Mouse (Mus musculus) MEL (cell line): ENCODE results near the gene Man2a2. TPM values are rescaled to one million over a fixed set of nuclear protein-coding genes. Genes with fewer than 3 reads are reported as not detected.

Source experiments
- DNase-seq: peaks from one replicate; pipeline ENCODE4 v3.0.0; 2011; ENCODE audit warnings: low read depth, low spot score
- H3K27ac ChIP-seq: 2 replicates; pipeline ENCODE4 v1.5.1; 2012; ENCODE audit warnings: low read depth, mild to moderate bottlenecking, control low read depth, low read length, moderate library complexity; ENCODE audit not compliant: control insufficient read depth
- H3K27me3 ChIP-seq, 2 experiments: fragments of 150-350 bp in 1 of 2; sonication (generic) in 1 of 2; 2 replicates each; pipeline ENCODE4 v1.6.1; 2012; ENCODE audit warnings: low read length in 2 of 2, mild to moderate bottlenecking in 2 of 2, improper control_type of control experiment in 1 of 2, moderate library complexity in 1 of 2; ENCODE audit not compliant: insufficient read depth in 2 of 2, control insufficient read depth in 1 of 2
- H3K36me3 ChIP-seq, 2 experiments: 2 replicates each; pipeline ENCODE4 v1.6.1; 2012 to 2014; ENCODE audit warnings: low read length in 2 of 2, improper control_type of control experiment in 1 of 2, inconsistent platforms in 1 of 2, mild to moderate bottlenecking in 1 of 2; ENCODE audit not compliant: insufficient read depth in 2 of 2, control insufficient read depth in 1 of 2
- H3K4me1 ChIP-seq, 2 experiments: fragments of 150-350 bp in 1 of 2; sonication (generic) in 1 of 2; 2 replicates each; pipeline ENCODE4 v1.6.1; 2012; ENCODE audit warnings: low read length in 2 of 2, improper control_type of control experiment in 1 of 2, mild to moderate bottlenecking in 1 of 2; ENCODE audit not compliant: insufficient read depth in 2 of 2, control insufficient read depth in 1 of 2
- H3K4me3 ChIP-seq, 2 experiments: fragments of 150-350 bp in 1 of 2; sonication (generic) in 1 of 2; 2 replicates each; pipeline ENCODE4 v1.5.1; 2012; ENCODE audit warnings: low read depth in 2 of 2, low read length in 2 of 2, mild to moderate bottlenecking in 2 of 2, moderate library complexity in 2 of 2, control low read depth in 1 of 2, improper control_type of control experiment in 1 of 2; ENCODE audit not compliant: control insufficient read depth in 1 of 2, insufficient read depth in 1 of 2
- H3K79me2 ChIP-seq: 2 replicates; pipeline ENCODE4 v1.6.1; 2012; ENCODE audit warnings: mild to moderate bottlenecking, low read length, moderate library complexity; ENCODE audit not compliant: control insufficient read depth, poor library complexity, insufficient read depth
- H3K9ac ChIP-seq: 2 replicates; pipeline ENCODE4 v1.6.1; 2012; ENCODE audit warnings: low read depth, mild to moderate bottlenecking, control low read depth, low read length, moderate library complexity; ENCODE audit not compliant: control insufficient read depth, poor library complexity, severe bottlenecking
- H3K9me3 ChIP-seq: fragments of 150-350 bp; sonication (generic); replicated peaks from 2 replicates; pipeline ENCODE4 v1.6.1; 2012; ENCODE audit warnings: mild to moderate bottlenecking, low read length, improper control_type of control experiment, moderate library complexity; ENCODE audit not compliant: insufficient read depth
- CHD1 ChIP-seq: IDR thresholded peaks from 2 replicates; pipeline ENCODE4 v1.6.1; 2012; ENCODE audit warnings: low read depth, mild to moderate bottlenecking, inconsistent platforms, low read length, improper control_type of control experiment
- CTCF ChIP-seq, 3 experiments: IDR thresholded peaks in 2 of 3; conservative IDR thresholded peaks in 1 of 3; 2 replicates each; pipeline ENCODE4 v1.5.1; 2011 to 2012; ENCODE audit warnings: low read length in 3 of 3, low read depth in 2 of 3, mild to moderate bottlenecking in 2 of 3, improper control_type of control experiment in 1 of 3, inconsistent platforms in 1 of 3, mixed read lengths in 1 of 3, moderate library complexity in 1 of 3; ENCODE audit not compliant: control insufficient read depth in 1 of 3, insufficient read depth in 1 of 3, poor library complexity in 1 of 3, severe bottlenecking in 1 of 3
- E2F4 ChIP-seq: IDR thresholded peaks from 2 replicates; pipeline ENCODE4 v1.6.1; 2011; ENCODE audit warnings: low read depth, low read length, improper control_type of control experiment, borderline replicate concordance
- EP300 ChIP-seq, 2 experiments: IDR thresholded peaks; 2 replicates each; pipeline ENCODE4 v1.6.1; 2011; ENCODE audit warnings: improper control_type of control experiment in 2 of 2, low read length in 2 of 2, low read depth in 1 of 2, mild to moderate bottlenecking in 1 of 2
- ETS1 ChIP-seq: IDR thresholded peaks from 2 replicates; pipeline ENCODE4 v1.6.1; 2012; ENCODE audit warnings: low read depth, mild to moderate bottlenecking, inconsistent platforms, low read length, improper control_type of control experiment, moderate library complexity
- HCFC1 ChIP-seq: IDR thresholded peaks from 2 replicates; pipeline ENCODE4 v1.6.1; 2012; ENCODE audit warnings: low read depth, mild to moderate bottlenecking, inconsistent platforms, low read length, improper control_type of control experiment, moderate library complexity
- KAT2A ChIP-seq: conservative IDR thresholded peaks from 2 replicates; pipeline ENCODE4 v1.6.1; 2012; ENCODE audit warnings: low read depth, low read length, improper control_type of control experiment, inconsistent platforms
- MAFK ChIP-seq: IDR thresholded peaks from 2 replicates; pipeline ENCODE4 v1.6.1; 2011; ENCODE audit warnings: low read depth, mild to moderate bottlenecking, low read length, improper control_type of control experiment, borderline replicate concordance
- MAX ChIP-seq: IDR thresholded peaks from 2 replicates; pipeline ENCODE4 v1.6.1; 2011; ENCODE audit warnings: low read length, improper control_type of control experiment
- MXI1 ChIP-seq: IDR thresholded peaks from 2 replicates; pipeline ENCODE4 v1.6.1; 2011; ENCODE audit warnings: mild to moderate bottlenecking, low read depth, low read length, improper control_type of control experiment
- MYB ChIP-seq: IDR thresholded peaks from 2 replicates; pipeline ENCODE4 v1.6.1; 2011; ENCODE audit warnings: mild to moderate bottlenecking, low read depth, low read length, improper control_type of control experiment
- MYC ChIP-seq: IDR thresholded peaks from 2 replicates; pipeline ENCODE4 v1.6.1; 2011; ENCODE audit warnings: low read depth, mild to moderate bottlenecking, low read length, improper control_type of control experiment, moderate library complexity
- NELFE ChIP-seq: IDR thresholded peaks from 2 replicates; pipeline ENCODE4 v1.6.1; 2011; ENCODE audit warnings: low read depth, low read length, improper control_type of control experiment
- NRF1 ChIP-seq: IDR thresholded peaks from 2 replicates; pipeline ENCODE4 v1.6.1; 2014; ENCODE audit warnings: low read depth, mild to moderate bottlenecking, inconsistent platforms, low read length, improper control_type of control experiment, moderate library complexity; ENCODE audit not compliant: poor library complexity, insufficient read depth, severe bottlenecking
- RAD21 ChIP-seq: IDR thresholded peaks from 2 replicates; pipeline ENCODE4 v1.6.1; 2011; ENCODE audit warnings: mild to moderate bottlenecking, low read depth, low read length, improper control_type of control experiment
- SIN3A ChIP-seq: IDR thresholded peaks from 2 replicates; pipeline ENCODE4 v1.6.1; 2012; ENCODE audit warnings: low read length, improper control_type of control experiment, inconsistent platforms
- SMC3 ChIP-seq: IDR thresholded peaks from 2 replicates; pipeline ENCODE4 v1.6.1; 2011; ENCODE audit warnings: low read depth, low read length, improper control_type of control experiment
- TAL1 ChIP-seq: IDR thresholded peaks from 2 replicates; pipeline ENCODE4 v1.6.1; 2012; ENCODE audit warnings: mild to moderate bottlenecking, inconsistent platforms, low read length, moderate library complexity, mixed read lengths
- TBP ChIP-seq: IDR thresholded peaks from 2 replicates; pipeline ENCODE4 v1.8.0; 2011; ENCODE audit warnings: low read depth, low read length, improper control_type of control experiment
- USF2 ChIP-seq, 2 experiments: IDR thresholded peaks; 2 replicates each; pipeline ENCODE4 v1.6.1; 2011 to 2012; ENCODE audit warnings: improper control_type of control experiment in 2 of 2, low read length in 2 of 2, borderline replicate concordance in 1 of 2, inconsistent platforms in 1 of 2, low read depth in 1 of 2, mild to moderate bottlenecking in 1 of 2; ENCODE audit not compliant: insufficient read depth in 1 of 2
- ZMIZ1 ChIP-seq: IDR thresholded peaks from 2 replicates; pipeline ENCODE4 v1.6.1; 2012; ENCODE audit warnings: low read depth, mild to moderate bottlenecking, inconsistent platforms, low read length, improper control_type of control experiment, moderate library complexity
- ZNF384 ChIP-seq: IDR thresholded peaks from 2 replicates; pipeline ENCODE4 v1.6.1; 2012; ENCODE audit warnings: low read depth, mild to moderate bottlenecking, inconsistent platforms, low read length, improper control_type of control experiment
- polyA plus RNA-seq, 2 experiments: library from polyadenylated mRNA; stranded (reverse) in 1 of 2; unstranded in 1 of 2; fragments of >175 nt in 1 of 2; fragments of >200 nt in 1 of 2; gene quantifications; 2 replicates each; pipeline versions ENCODE4 v1.2.1 to v1.2.4; 2012; ENCODE audit warnings: low replicate concordance in 2 of 2, low read depth in 1 of 2; ENCODE audit not compliant: insufficient read length in 2 of 2, insufficient read depth in 1 of 2, missing spikeins in 1 of 2
- total RNA-seq: library from RNA; depleted of rRNA; stranded (reverse); fragments of 300-350 nt; gene quantifications from 2 replicates; pipeline ENCODE4 v1.2.3, GENCODE M21; 2012

Man2a2 gene
- total and polyA plus RNA-seq, 3 experiments = 19.2 to 38.6 TPM; not detected in 1

DNA sequence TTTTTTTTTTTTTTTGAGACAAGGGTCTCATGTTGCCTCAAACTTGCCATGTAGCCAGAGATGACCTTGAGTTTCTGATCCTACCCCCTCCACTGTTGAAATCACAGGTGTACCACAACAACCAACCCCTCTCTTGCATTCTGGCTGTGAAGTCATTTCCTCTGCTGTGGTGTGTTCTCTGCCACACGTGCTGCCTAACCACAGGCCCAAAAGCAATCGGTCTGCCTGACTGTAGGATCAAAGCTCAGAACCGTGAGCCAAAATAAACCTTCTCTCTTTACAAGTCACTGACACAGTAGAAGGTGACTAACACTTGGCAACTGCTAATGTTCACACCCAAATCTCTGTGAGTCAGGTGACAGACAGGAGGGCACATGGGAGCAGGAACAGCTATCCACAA, 10.7 kb downstream of the Man2a2 start:
- H3K9me3 ChIP-seq = no peaks in the 10 kb centered on the region
- no peak for DNase-seq
- H3K36me3 ChIP-seq = peaks cover 0 to 2% of the 10 kb centered on the region in 2 experiments; a peak in 1 of 4 replicates
- H3K9ac ChIP-seq = no peak overlapping the region
- no peak overlapping the region for H3K4me3 ChIP-seq
- H3K27ac ChIP-seq = no peak overlapping the region
- no peaks in the 10 kb centered on the region for H3K27me3 ChIP-seq
- H3K79me2 ChIP-seq = no peaks in the 10 kb centered on the region
- no peaks in the 10 kb centered on the region for H3K4me1 ChIP-seq
- no peak for TF ChIP-seq SMC3
- no peak for TF ChIP-seq USF2 (IDR thresholded peaks at IDR 0.05; ENCODE audit: borderline replicate concordance in 1 of 2, insufficient read depth in 1 of 2, low read depth in 1 of 2, low read length in 2 of 2)
- no peak for TF ChIP-seq NRF1
- no peak for TF ChIP-seq EP300 (IDR thresholded peaks at IDR 0.05; ENCODE audit: low read depth in 1 of 2, low read length in 2 of 2)
- no peak for TF ChIP-seq CTCF (IDR thresholded peaks at IDR 0.05 in 2 of 3, conservative IDR thresholded peaks at IDR 0.05 in 1 of 3; ENCODE audit: control insufficient read depth in 1 of 3, insufficient read depth in 1 of 3, low read depth in 2 of 3, low read length in 3 of 3, poor library complexity in 1 of 3, severe bottlenecking in 1 of 3)
- TF ChIP-seq MYC = no peak
- no peak for TF ChIP-seq SIN3A
- TF ChIP-seq KAT2A = no peak
- no peak for TF ChIP-seq ETS1
- TF ChIP-seq MYB = no peak
- no peak for TF ChIP-seq MAX
- no peak for TF ChIP-seq MAFK
- TF ChIP-seq, all 39 proteins: peak for 0

DNA sequence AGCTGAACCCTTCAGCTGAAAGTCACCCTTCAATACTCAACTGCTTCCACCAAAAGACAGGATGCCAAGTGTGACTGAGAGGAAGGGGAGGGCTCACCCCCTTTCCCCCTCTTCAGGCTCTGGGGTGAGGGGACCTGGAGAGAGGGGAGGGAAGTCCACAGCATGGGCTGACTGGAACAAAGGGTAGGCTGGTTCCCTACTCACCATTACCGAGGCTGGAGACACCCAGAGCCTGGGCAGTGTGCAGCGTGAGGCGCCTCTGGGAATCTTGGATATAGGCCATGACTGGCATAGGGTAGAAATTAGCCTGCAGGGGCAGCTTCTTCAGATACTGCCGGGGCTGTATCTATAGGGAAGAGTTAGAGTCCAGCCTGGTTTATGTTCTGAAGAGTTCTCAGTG, 13.1 kb downstream of the Man2a2 start:
- Histone ChIP-seq H3K79me2 (no peaks in the 10 kb centered on the region), H3K9me3 (no peaks in the 10 kb centered on the region), H3K27ac (no peak overlapping the region), H3K4me3 (no peak overlapping the region), H3K36me3 (peaks cover 0 to 2% of the 10 kb centered on the region in 2 experiments; a peak in 2 of 4 replicates), H3K27me3 (no peaks in the 10 kb centered on the region), H3K9ac (no peak overlapping the region), H3K4me1 (no peaks in the 10 kb centered on the region; a peak in 1 of 4 replicates)
- no peak for DNase-seq
- no peak for TF ChIP-seq CHD1
- TF ChIP-seq MAFK = no peak
- no peak for TF ChIP-seq ZNF384
- no peak for TF ChIP-seq MXI1
- no peak for TF ChIP-seq NELFE
- TF ChIP-seq TAL1 = no peak
- no peak for TF ChIP-seq RAD21
- TF ChIP-seq NRF1 = no peak
- TF ChIP-seq ZMIZ1 = no peak
- TF ChIP-seq E2F4 = no peak
- no peak for TF ChIP-seq MYB
- no peak for TF ChIP-seq KAT2A
- TF ChIP-seq HCFC1 = no peak
- TF ChIP-seq SMC3 = no peak
- no peak for TF ChIP-seq TBP
